Mouse (Mus musculus): ENCODE data around the gene 4931414P19Rik. TPM values are rescaled to one million over a fixed set of nuclear protein-coding genes. Genes with fewer than 3 reads are reported as not detected.
A peak's percentile ranks its signal among the peaks of the same experiment; 100 is the strongest.
"Not testable (repeated sequence)": the region's sequence is repeated elsewhere in the genome, so short reads cannot be mapped to it uniquely, and the experiment has no call there.

Gene 4931414P19Rik
- total RNA-seq, 2 experiments from 2014 or later: 6.6 to 8.4 TPM

GRCm38 (mm10) chr14:54631240-54631599 lies 25.4 kb upstream of the 4931414P19Rik start:
- no peak for DNase-seq (ENCODE audit: low spot score in 2 of 2)
- intact Hi-C loops (cut with DNase I): no loop called here

- intact Hi-C loops (cut with DNase I): no loop called here
- no peak for DNase-seq (ENCODE audit: low spot score in 2 of 2)
Measured at GRCm38 (mm10) chr14:54630583-54631239, 24.9 kb upstream of the 4931414P19Rik start.

- DNase-seq (ENCODE audit: low spot score in 2 of 2): no peak
- intact Hi-C loops (cut with DNase I): no loop called here
Measured at GRCm38 (mm10) chr14:54629797-54630196, 24.0 kb upstream of the 4931414P19Rik start.

GRCm38 (mm10) chr14:54628103-54628502 lies 22.3 kb upstream of the 4931414P19Rik start:
- intact Hi-C loops (cut with DNase I): no loop called here

GRCm38 (mm10) chr14:54624976-54625375 lies 19.2 kb upstream of the 4931414P19Rik start:
- no peak for DNase-seq (ENCODE audit: low spot score in 2 of 2)
- intact Hi-C loops (cut with DNase I): loop anchor here (5.0 kb wide), 1 partner anchor 58 kb away; no protein-coding TSS in a partner anchor

More at GRCm38 (mm10) chr14:54628103-54628502, 22.3 kb upstream of the 4931414P19Rik start:
- no peak for DNase-seq (ENCODE audit: low spot score in 2 of 2)

GRCm38 (mm10) chr14:54623334-54623733 lies 17.5 kb upstream of the 4931414P19Rik start:
- intact Hi-C loops (cut with DNase I): loop anchor here (5.0 kb wide), 1 partner anchor 56 kb away; no protein-coding TSS in a partner anchor
- DNase-seq (ENCODE audit: low spot score in 2 of 2): no peak

- intact Hi-C loops (cut with DNase I): loop anchor here (5.0 kb wide), 1 partner anchor 54 kb away; no protein-coding TSS in a partner anchor
- no peak for DNase-seq (ENCODE audit: low spot score in 2 of 2)
Measured at GRCm38 (mm10) chr14:54621133-54621532, 15.3 kb upstream of the 4931414P19Rik start, which contains the start of gene Psmb11. Gene Psmb11 (plus strand): TSS chr14:54621433.

GRCm38 (mm10) chr14:54617897-54618365 lies 12.1 kb upstream of the 4931414P19Rik start, which contains the start of gene Psmb5:
Gene Psmb5 (minus strand): TSS chr14:54618022.
- peak; percentile 89 to 91 for DNase-seq (ENCODE audit: low spot score in 2 of 2)
- intact Hi-C loops (cut with DNase I): no loop called here

GRCm38 (mm10) chr14:54617152-54617896 lies 11.5 kb upstream of the 4931414P19Rik start:
- intact Hi-C loops (cut with DNase I): no loop called here

GRCm38 (mm10) chr14:54616226-54616825 lies 10.5 kb upstream of the 4931414P19Rik start:
- DNase-seq (ENCODE audit: low spot score in 2 of 2): no peak
- intact Hi-C loops (cut with DNase I): no loop called here

More at GRCm38 (mm10) chr14:54617152-54617896, 11.5 kb upstream of the 4931414P19Rik start:
- DNase-seq (ENCODE audit: low spot score in 2 of 2): no peak

- intact Hi-C loops (cut with DNase I); DNase-seq (ENCODE audit: low spot score in 2 of 2): not testable (repeated sequence)
Measured at GRCm38 (mm10) chr14:54614130-54614529, 8.3 kb upstream of the 4931414P19Rik start.

- intact Hi-C loops (cut with DNase I): no loop called here
- peak; percentile 33 to 65 for DNase-seq (ENCODE audit: low spot score in 2 of 2)
Measured at GRCm38 (mm10) chr14:54610648-54611047, 4.9 kb upstream of the 4931414P19Rik start.

- no peak for DNase-seq (ENCODE audit: low spot score in 2 of 2)
- intact Hi-C loops (cut with DNase I): loop anchor here (5.0 kb wide), 1 partner anchor 32 kb away; the partner anchor contains the start of genes Cdh24 and Gm17606
Measured at GRCm38 (mm10) chr14:54609962-54610361, 4.2 kb upstream of the 4931414P19Rik start.

- DNase-seq (ENCODE audit: low spot score in 2 of 2): no peak
- intact Hi-C loops (cut with DNase I): loop anchor here (5.0 kb wide), 1 partner anchor 33 kb away; the partner anchor contains the start of genes Cdh24 and Gm17606
Measured at GRCm38 (mm10) chr14:54609245-54609644, 3.5 kb upstream of the 4931414P19Rik start.

GRCm38 (mm10) chr14:54607226-54607625 lies 1.4 kb upstream of the 4931414P19Rik start:
- intact Hi-C loops (cut with DNase I): loop anchor here (5.0 kb wide), 1 partner anchor 35 kb away; the partner anchor contains the start of genes Cdh24 and Gm17606
- DNase-seq (ENCODE audit: low spot score in 2 of 2): no peak

- intact Hi-C loops (cut with DNase I): no loop called here
- no peak for DNase-seq (ENCODE audit: low spot score in 2 of 2)
Measured at GRCm38 (mm10) chr14:54603686-54604085, 2.1 kb downstream of the 4931414P19Rik start.

- intact Hi-C loops (cut with DNase I): no loop called here
- peak; percentile 94 to 95 for DNase-seq (ENCODE audit: low spot score in 2 of 2)
Measured at GRCm38 (mm10) chr14:54603038-54603654, 2.6 kb downstream of the 4931414P19Rik start.

- no peak for DNase-seq (ENCODE audit: low spot score in 2 of 2)
- intact Hi-C loops (cut with DNase I): no loop called here
Measured at GRCm38 (mm10) chr14:54602613-54603012, 3.2 kb downstream of the 4931414P19Rik start.

GRCm38 (mm10) chr14:54601601-54602000 lies 4.2 kb downstream of the 4931414P19Rik start:
- intact Hi-C loops (cut with DNase I): no loop called here
- DNase-seq (ENCODE audit: low spot score in 2 of 2): no peak

Measured in left cerebral cortex, postnatal 36 days (tissue).